In genomic region chr17:33955555-33956214, GRCm38 (mm10) we compare ENCODE assay signal across 8 mouse cellular contexts. TPM values are rescaled to one million over a fixed set of nuclear protein-coding genes. Genes with fewer than 3 reads are reported as not detected.
DNase-seq lines count a peak whose midpoint lies in the region; ATAC-seq and TF ChIP-seq lines count a peak whose summit lies in the region.

Gene Vps52 (plus strand): TSS chr17:33955812.
Gene Rps18 (minus strand): TSS chr17:33956001.

- TF ChIP-seq POLR2A in bone marrow macrophage, adult 2 months (IDR thresholded peaks at IDR 0.05; ENCODE audit: borderline replicate concordance, low read depth, low read length): peak; percentile 78; the same call in 1 of the 2 replicates
- TF ChIP-seq POLR2A in embryonic fibroblast, embryonic 13.5 days (IDR thresholded peaks at IDR 0.05; ENCODE audit: low read depth, low read length): peak; percentile 97

- H3K4me2 ChIP-seq in kidney, embryonic 14.5 days (replicated peaks; ENCODE audit: low read depth, low read length): peak within 1 kb of the TSS; percentile 89
- peak within 1 kb of the TSS; percentile 84 for H3K4me2 ChIP-seq in limb, embryonic 15.5 days

- DNase-seq in A20 (ENCODE audit: low read depth, low spot score): peak; percentile 98
- DNase-seq in heart, adult 9 months (ENCODE audit: low spot score in 2 of 2): peak; percentile 96 to 97
- DNase-seq in monocyte, adult 2 months (ENCODE audit: low read depth in 1 of 2, low spot score in 2 of 2): peak; percentile 93 to 95
- DNase-seq in spleen, postnatal 36 days (ENCODE audit: low spot score in 2 of 2): peak; percentile 96 to 97

- peak; percentile 82 for ATAC-seq in kidney, embryonic 14.5 days (ENCODE audit: low FRiP score, low TSS enrichment)
- ATAC-seq in limb, embryonic 15.5 days (ENCODE audit: insufficient number of reproducible peaks, low FRiP score, low TSS enrichment, low read depth): peak; percentile 83

- H3K4me3 ChIP-seq in bone marrow macrophage, adult 2 months (ENCODE audit: insufficient read depth, low read length): peak within 1 kb of the TSS; percentile 93
- H3K4me3 ChIP-seq in embryonic fibroblast, embryonic 13.5 days (ENCODE audit: insufficient read depth, low read length): peak within 1 kb of the TSS; percentile 91
- peak within 1 kb of the TSS; percentile 80 for H3K4me3 ChIP-seq in kidney, embryonic 14.5 days (ENCODE audit: low read length)
- peak within 1 kb of the TSS; percentile 82 for H3K4me3 ChIP-seq in limb, embryonic 15.5 days

- peak within 1 kb of the TSS; percentile 92 for H3K27ac ChIP-seq in bone marrow macrophage, adult 2 months (ENCODE audit: insufficient read depth, low read depth, low read length)
- peak within 1 kb of the TSS; percentile 76 for H3K27ac ChIP-seq in embryonic fibroblast, embryonic 13.5 days (ENCODE audit: insufficient read depth, low read length)
- H3K27ac ChIP-seq in kidney, embryonic 14.5 days (ENCODE audit: low read depth, low read length): peak within 1 kb of the TSS; percentile 91
- peak within 1 kb of the TSS; percentile 94 for H3K27ac ChIP-seq in limb, embryonic 15.5 days

- H3K36me3 ChIP-seq in kidney, embryonic 14.5 days (ENCODE audit: control insufficient read depth, insufficient read depth, low read length): peaks cover 48% of the 10 kb centered on the region
- H3K36me3 ChIP-seq in limb, embryonic 15.5 days: peaks cover 59% of the 10 kb centered on the region

- peaks cover 5% of the 10 kb centered on the region; the same call in 1 of the 2 replicates for H3K4me1 ChIP-seq in bone marrow macrophage, adult 2 months (ENCODE audit: control insufficient read depth, insufficient read depth, low read length)
- peaks cover 8% of the 10 kb centered on the region for H3K4me1 ChIP-seq in embryonic fibroblast, embryonic 13.5 days (ENCODE audit: control insufficient read depth, insufficient read depth, low read length)
- H3K4me1 ChIP-seq in kidney, embryonic 14.5 days (ENCODE audit: control insufficient read depth, insufficient read depth, low read length): peaks cover 33% of the 10 kb centered on the region
- peaks cover 55% of the 10 kb centered on the region for H3K4me1 ChIP-seq in limb, embryonic 15.5 days

- no peaks in the 10 kb centered on the region for H3K9me3 ChIP-seq in kidney, embryonic 14.5 days (ENCODE audit: control insufficient read depth, low read length)
- no peaks in the 10 kb centered on the region for H3K9me3 ChIP-seq in limb, embryonic 15.5 days

- H3K27me3 ChIP-seq in kidney, embryonic 14.5 days (ENCODE audit: control insufficient read depth, insufficient read depth, low read length): no peaks in the 10 kb centered on the region
- H3K27me3 ChIP-seq in limb, embryonic 15.5 days: no peaks in the 10 kb centered on the region

- WGBS in kidney, embryonic 14.5 days: under 1% methylated on average over 50 of the region's 50 CpGs
- WGBS in limb, embryonic 15.5 days: under 1% methylated on average over 50 of the region's 50 CpGs

- H3K9ac ChIP-seq in kidney, embryonic 14.5 days (ENCODE audit: low read depth, low read length): peak within 1 kb of the TSS; percentile 95
- peak within 1 kb of the TSS; percentile 95 for H3K9ac ChIP-seq in limb, embryonic 15.5 days

- TF ChIP-seq CTCF in bone marrow macrophage, adult 2 months (IDR thresholded peaks at IDR 0.05; ENCODE audit: low read depth, low read length): no peak
- no peak for TF ChIP-seq CTCF in embryonic fibroblast, embryonic 13.5 days (IDR thresholded peaks at IDR 0.05; ENCODE audit: borderline replicate concordance, insufficient read depth, low read length)

RNA-seq across cellular contexts. Expression of gene Vps52, which starts in this region (rescaled TPM):
- 41.3 and 49.7 TPM in 2 replicates for polyA plus RNA-seq in bone marrow macrophage, adult 2 months (2012; ENCODE audit: insufficient read depth, insufficient read length, missing spikeins)
- 34.0 and 35.7 TPM in 2 replicates for polyA plus RNA-seq in embryonic fibroblast, embryonic 13.5 days (2011; ENCODE audit: insufficient read length, low read depth, missing spikeins)
- 24.9 and 40.8 TPM in 2 replicates for polyA plus RNA-seq in kidney, embryonic 14.5 days (2014; fragmentation: Nextera tagmentation; extraction: Ambion mirVana)
- 46.5 and 50.4 TPM in 2 replicates for polyA plus RNA-seq in limb, embryonic 15.5 days (2015; fragmentation: Nextera tagmentation; extraction: Ambion mirVana)

RNA-seq across cellular contexts. Expression of gene Rps18, which starts in this region (rescaled TPM):
- 1,144 and 1,230 TPM in 2 replicates for polyA plus RNA-seq in bone marrow macrophage, adult 2 months (2012; ENCODE audit: insufficient read depth, insufficient read length, missing spikeins)
- polyA plus RNA-seq in embryonic fibroblast, embryonic 13.5 days (2011; ENCODE audit: insufficient read length, low read depth, missing spikeins): 1,572 and 1,668 TPM in 2 replicates
- polyA plus RNA-seq in kidney, embryonic 14.5 days (2014; fragmentation: Nextera tagmentation; extraction: Ambion mirVana): 2,014 and 2,736 TPM in 2 replicates
- 1,572 and 1,837 TPM in 2 replicates for polyA plus RNA-seq in limb, embryonic 15.5 days (2015; fragmentation: Nextera tagmentation; extraction: Ambion mirVana)

Comparison
In these comparisons a context has a peak if more than half of its experiments do, and no peak if none do; other contexts are left out.
1. Peak in every context shown above with its lines: DNase-seq, ATAC-seq, H3K4me3 ChIP-seq and H3K27ac ChIP-seq.